Mouse (Mus musculus): ENCODE measurements around the gene Cldn15. TPM values are rescaled to one million over a fixed set of nuclear protein-coding genes. Genes with fewer than 3 reads are reported as not detected.

Gene Cldn15
- total and polyA plus RNA-seq, 3 experiments = 0.25 to 0.29 TPM; not detected in 1

DNA sequence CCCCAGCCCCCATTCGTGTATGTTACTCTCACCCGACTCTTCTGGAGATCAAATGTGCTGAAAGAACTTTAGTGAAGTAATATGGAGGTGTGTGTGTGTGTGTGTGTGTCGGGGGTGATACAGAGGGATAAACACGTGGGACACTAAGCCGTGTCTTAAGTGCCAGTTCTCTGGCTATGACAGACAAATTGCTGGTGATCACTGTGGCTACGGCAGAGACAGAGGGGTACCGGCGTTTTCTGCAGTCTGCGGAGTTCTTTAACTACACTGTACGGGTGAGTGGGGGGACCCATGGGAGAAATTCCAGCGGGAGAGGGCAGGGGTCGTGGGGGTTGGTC is 21.5 kb downstream of the Cldn15 start, which contains the start of gene Znhit1:
Znhit1 (minus strand) TSS at position 88 of the 338 bp plus-strand sequence.
- in situ Hi-C loops (cut with MboI; ENCODE audit: low pct_ligation_motif_present, low pct_unique_long_range_greater_than_20kb, low sequenced_read_pairs) (no loop called here), dilution Hi-C loops (cut with MboI; ENCODE audit: extremely low pct_ligation_motif_present, extremely low pct_unique_long_range_greater_than_20kb, low sequenced_read_pairs) (no loop called here)
- DNase-seq (ENCODE audit: extremely low read depth) = peak; percentile 10
- Histone ChIP-seq H3K4me3 (replicated peaks in 1 of 3; ENCODE audit: low read depth in 2 of 3, low read length in 2 of 3, poor library complexity in 1 of 3) (peak within 1 kb of the TSS; percentile 80 to 88 (median 82)), H3K79me2 (replicated peaks; ENCODE audit: control insufficient read depth, extremely low read depth, insufficient read depth, poor library complexity, severe bottlenecking) (peaks cover 2% of the 10 kb centered on the region; the same call in 1 of the 2 replicates), H3K27ac (ENCODE audit: insufficient read depth, low read depth) (peak within 1 kb of the TSS; percentile 20), H3K36me3 (replicated peaks in 1 of 2; ENCODE audit: control insufficient read depth in 1 of 2, insufficient read depth in 1 of 2, low read length in 1 of 2) (peaks cover 40 to 67% of the 10 kb centered on the region in 2 experiments), H3K4me2 (ENCODE audit: insufficient read depth, low read depth, poor library complexity, severe bottlenecking) (peak within 1 kb of the TSS; percentile 78), H3K27me3 (replicated peaks) (no peaks in the 10 kb centered on the region), H3K4me1 (ENCODE audit: control insufficient read depth in 1 of 2, insufficient read depth in 2 of 2) (peaks cover 5 to 19% of the 10 kb centered on the region in 2 experiments; a peak in 2 of 4 replicates), H3K9me3 (replicated peaks; ENCODE audit: low read length) (no peaks in the 10 kb centered on the region), H3K9ac (ENCODE audit: insufficient read depth, low read depth) (peak within 1 kb of the TSS; percentile 93)
- TF ChIP-seq MAFK (IDR thresholded peaks at IDR 0.05; ENCODE audit: insufficient replicate concordance, low read length) (no peak), MXI1 (IDR thresholded peaks at IDR 0.05; ENCODE audit: low read depth, low read length) (no peak), GABPA (IDR thresholded peaks at IDR 0.05; ENCODE audit: insufficient replicate concordance, low read depth, low read length) (no peak), IRF4 (IDR thresholded peaks at IDR 0.05; ENCODE audit: low read depth, low read length) (no peak), MAZ (IDR thresholded peaks at IDR 0.05; ENCODE audit: low read depth, low read length) (no peak), KAT2A (IDR thresholded peaks at IDR 0.05; ENCODE audit: insufficient replicate concordance, low read length) (no peak), MYC (IDR thresholded peaks at IDR 0.05; ENCODE audit: low read depth, low read length) (no peak), TBP (conservative IDR thresholded peaks at IDR 0.05; ENCODE audit: low read depth, low read length) (no peak), E2F4 (IDR thresholded peaks at IDR 0.05; ENCODE audit: insufficient replicate concordance, low read depth, low read length) (no peak), ELF1 (IDR thresholded peaks at IDR 0.05; ENCODE audit: low read depth, low read length) (no peak), ZKSCAN1 (IDR thresholded peaks at IDR 0.05; ENCODE audit: borderline replicate concordance, low read depth, low read length) (no peak), MEF2A (IDR thresholded peaks at IDR 0.05; ENCODE audit: borderline replicate concordance, low read depth, low read length) (no peak), POLR2AphosphoS2 (IDR thresholded peaks at IDR 0.05; ENCODE audit: low read depth, low read length) (no peak)

- Histone ChIP-seq H3K4me3 (replicated peaks in 1 of 3; ENCODE audit: low read depth in 2 of 3, low read length in 2 of 3, poor library complexity in 1 of 3) (no peak overlapping the region), H3K36me3 (replicated peaks in 1 of 2; ENCODE audit: control insufficient read depth in 1 of 2, insufficient read depth in 1 of 2, low read length in 1 of 2) (peaks cover 44 to 67% of the 10 kb centered on the region in 2 experiments), H3K9me3 (replicated peaks; ENCODE audit: low read length) (no peaks in the 10 kb centered on the region), H3K79me2 (replicated peaks; ENCODE audit: control insufficient read depth, extremely low read depth, insufficient read depth, poor library complexity, severe bottlenecking) (peaks cover 2% of the 10 kb centered on the region; the same call in 1 of the 2 replicates), H3K9ac (ENCODE audit: insufficient read depth, low read depth) (no peak overlapping the region), H3K27ac (ENCODE audit: insufficient read depth, low read depth) (no peak overlapping the region), H3K4me1 (ENCODE audit: control insufficient read depth in 1 of 2, insufficient read depth in 2 of 2) (peaks cover 5 to 19% of the 10 kb centered on the region in 2 experiments; a peak in 2 of 4 replicates), H3K27me3 (replicated peaks) (no peaks in the 10 kb centered on the region), H3K4me2 (ENCODE audit: insufficient read depth, low read depth, poor library complexity, severe bottlenecking) (peak overlapping the region; percentile 78; the same call in 1 of the 2 replicates)
- TF ChIP-seq MEF2A (IDR thresholded peaks at IDR 0.05; ENCODE audit: borderline replicate concordance, low read depth, low read length) (no peak), MAZ (IDR thresholded peaks at IDR 0.05; ENCODE audit: low read depth, low read length) (no peak), UBTF (IDR thresholded peaks at IDR 0.05; ENCODE audit: low read depth, low read length) (no peak), SIN3A (IDR thresholded peaks at IDR 0.05; ENCODE audit: low read length) (no peak), ZC3H11A (IDR thresholded peaks at IDR 0.05; ENCODE audit: low read depth, low read length) (no peak), ZKSCAN1 (IDR thresholded peaks at IDR 0.05; ENCODE audit: borderline replicate concordance, low read depth, low read length) (no peak), PAX5 (IDR thresholded peaks at IDR 0.05; ENCODE audit: low read length) (no peak), EP300 (IDR thresholded peaks at IDR 0.05; ENCODE audit: low read length) (no peak), HCFC1 (IDR thresholded peaks at IDR 0.05; ENCODE audit: low read depth, low read length) (no peak), MAX (IDR thresholded peaks at IDR 0.05; ENCODE audit: low read length) (no peak), IRF4 (IDR thresholded peaks at IDR 0.05; ENCODE audit: low read depth, low read length) (no peak), MXI1 (IDR thresholded peaks at IDR 0.05; ENCODE audit: low read depth, low read length) (no peak), MAFK (IDR thresholded peaks at IDR 0.05; ENCODE audit: insufficient replicate concordance, low read length) (no peak)
- dilution Hi-C loops (cut with MboI; ENCODE audit: extremely low pct_ligation_motif_present, extremely low pct_unique_long_range_greater_than_20kb, low sequenced_read_pairs) (no loop called here), in situ Hi-C loops (cut with MboI; ENCODE audit: low pct_ligation_motif_present, low pct_unique_long_range_greater_than_20kb, low sequenced_read_pairs) (no loop called here)
- DNase-seq (ENCODE audit: extremely low read depth) = no peak
These were observed 22.0 kb downstream of the Cldn15 start for GRCm38 (mm10) chr5:136988420-136988819.
